Mouse (Mus musculus) cerebral cortex, adult 2 months (tissue): ENCODE data around the gene Zfp219.

Experiments used
- WGBS: fragments of 180-500 bp; shearing (Covaris S2); methylation state at CpG from one replicate; pipeline ENCODE4 v1.1.7; 2018; 5-methylcytosine and 5-hydroxymethylcytosine counted together

Gene Zfp219

DNA sequence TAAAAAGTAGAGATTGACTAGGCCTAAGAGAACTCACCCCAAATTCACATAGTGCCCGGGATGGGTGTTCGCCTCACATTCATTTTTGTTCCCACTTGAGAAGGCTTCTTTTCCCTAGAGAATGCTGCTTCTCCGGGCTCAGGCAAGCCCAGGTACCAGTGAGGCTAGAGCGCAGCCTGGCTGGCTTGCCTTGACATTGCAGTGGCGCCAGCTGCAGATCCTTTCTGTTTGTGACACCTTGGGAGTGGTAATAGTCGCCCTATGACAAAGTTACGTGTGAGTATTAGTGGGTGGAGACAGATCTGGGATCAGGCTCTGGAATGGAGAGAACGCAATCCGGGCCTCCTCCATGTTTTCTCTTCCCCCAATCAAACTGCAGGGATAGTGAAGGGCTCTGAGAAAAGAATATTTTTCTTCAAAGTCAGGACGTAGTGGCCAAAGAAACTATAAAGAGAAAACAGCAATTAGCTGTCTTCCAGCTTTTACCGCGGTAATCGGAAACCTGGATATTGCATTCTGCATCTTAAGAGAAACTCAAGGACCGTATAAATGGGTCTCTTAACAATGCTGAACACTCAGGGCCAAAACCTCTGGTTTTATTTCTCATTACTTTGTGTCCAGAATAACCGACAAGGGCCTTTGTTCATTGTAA lies at the start of gene Zfp219:
Gene Zfp219 (minus strand): TSS at position 248 of the 652 bp plus-strand sequence.
- 7% methylated on average over 15 of the region's 15 CpGs for WGBS

DNA sequence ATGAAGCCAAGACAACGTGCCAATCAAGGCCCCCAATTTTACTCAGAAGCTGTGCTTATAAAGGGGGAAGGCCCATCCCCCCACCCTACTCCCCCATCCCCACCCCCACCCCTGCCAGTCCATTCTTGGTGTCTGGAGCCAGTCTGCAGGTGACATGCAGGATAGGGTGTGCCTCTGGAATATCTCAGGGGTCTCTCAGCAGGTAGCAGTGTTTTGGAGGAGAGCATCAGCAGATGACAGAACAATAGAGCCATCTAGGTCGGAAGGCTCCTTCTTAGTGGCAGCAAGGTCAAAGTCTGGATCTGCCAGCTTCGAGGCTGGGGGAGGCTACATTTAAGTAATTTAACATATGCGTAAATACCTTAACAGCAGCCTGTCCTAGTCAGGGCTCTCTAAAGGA lies 45.6 kb upstream of the Zfp219 start:
- 66% methylated on average over 4 of the region's 4 CpGs for WGBS

DNA sequence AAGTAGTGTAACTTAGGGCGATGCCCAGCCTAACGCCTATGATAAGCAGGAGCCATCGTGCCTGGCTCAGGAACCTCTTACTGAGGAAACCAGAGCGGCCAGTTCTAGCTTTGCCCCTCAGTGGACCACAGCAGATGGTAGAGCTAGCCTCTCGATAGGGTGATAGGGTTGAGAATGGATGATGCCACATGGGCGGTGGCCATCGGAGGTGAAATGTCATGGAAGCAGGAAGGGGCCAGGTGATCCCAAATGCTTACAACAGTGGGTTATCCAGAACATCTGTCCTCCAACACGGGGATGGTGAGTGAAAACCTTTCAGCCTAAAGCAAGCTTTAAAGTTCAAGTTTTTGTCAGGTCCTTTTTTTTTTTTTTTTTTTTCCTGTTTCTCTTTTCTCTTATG lies 41.3 kb upstream of the Zfp219 start:
- 90% methylated on average over 8 of the region's 8 CpGs for WGBS

DNA sequence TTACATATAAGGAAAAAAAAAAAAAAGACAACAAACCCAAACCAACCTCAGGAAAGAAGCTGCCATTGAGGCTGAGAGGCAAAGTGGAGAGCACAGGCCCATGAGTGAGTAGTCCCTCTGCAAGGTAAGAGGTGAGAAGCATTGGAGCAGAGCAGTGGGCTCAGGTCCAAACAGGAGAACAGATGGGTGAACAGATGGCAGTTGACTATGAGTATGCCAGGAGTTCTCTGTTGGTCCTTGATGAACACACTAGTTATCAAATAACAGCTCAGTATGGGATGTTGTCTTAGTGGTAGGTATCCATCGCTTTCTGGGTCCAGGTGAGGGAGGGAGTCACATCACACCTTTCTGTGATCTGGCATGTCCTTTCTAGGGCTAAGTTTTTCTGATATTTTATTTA lies 40.3 kb upstream of the Zfp219 start:
- 81% methylated on average over 1 of the region's 1 CpGs for WGBS

DNA sequence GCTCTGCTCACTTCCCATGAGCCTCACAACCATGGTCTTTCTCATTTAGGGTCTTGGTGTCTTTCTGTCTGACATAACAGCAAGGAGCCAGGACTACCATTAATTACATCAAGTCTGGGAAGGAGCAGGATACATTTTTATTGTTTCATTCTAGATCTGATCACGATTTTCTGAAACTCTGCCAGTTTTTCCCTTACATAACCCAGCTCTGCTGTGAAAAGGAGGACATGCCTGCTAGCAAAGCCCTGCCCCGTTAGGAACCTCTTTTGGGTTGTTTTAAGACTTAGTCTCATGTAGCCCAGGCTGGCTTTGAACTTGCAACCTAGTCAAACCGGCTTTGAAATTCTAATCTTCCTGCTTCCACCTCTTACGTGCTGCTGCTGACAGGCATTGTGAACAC lies 39.4 kb upstream of the Zfp219 start:
- WGBS, result 52% methylated on average over 4 of the region's 4 CpGs

DNA sequence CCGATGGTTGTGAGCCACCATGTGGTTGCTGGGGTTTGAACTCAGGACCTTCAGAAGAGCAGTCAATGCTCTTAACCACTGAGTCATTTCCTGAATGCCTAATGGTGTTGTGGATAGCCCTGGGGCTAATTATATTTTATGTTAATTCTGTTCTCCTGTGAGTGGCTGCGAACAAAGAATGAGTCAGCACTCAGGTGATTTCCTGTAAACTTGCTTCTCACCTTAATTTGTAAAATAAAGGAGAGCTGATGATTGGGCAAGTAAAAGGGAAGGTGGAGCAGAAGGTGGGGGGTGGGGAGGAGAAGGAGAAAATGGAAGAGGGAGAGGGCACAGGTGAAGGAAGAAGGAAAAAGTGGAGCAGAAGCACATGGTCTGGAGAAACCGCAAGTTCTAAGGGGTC lies 32.2 kb upstream of the Zfp219 start:
- 91% methylated on average over 3 of the region's 3 CpGs for WGBS

DNA sequence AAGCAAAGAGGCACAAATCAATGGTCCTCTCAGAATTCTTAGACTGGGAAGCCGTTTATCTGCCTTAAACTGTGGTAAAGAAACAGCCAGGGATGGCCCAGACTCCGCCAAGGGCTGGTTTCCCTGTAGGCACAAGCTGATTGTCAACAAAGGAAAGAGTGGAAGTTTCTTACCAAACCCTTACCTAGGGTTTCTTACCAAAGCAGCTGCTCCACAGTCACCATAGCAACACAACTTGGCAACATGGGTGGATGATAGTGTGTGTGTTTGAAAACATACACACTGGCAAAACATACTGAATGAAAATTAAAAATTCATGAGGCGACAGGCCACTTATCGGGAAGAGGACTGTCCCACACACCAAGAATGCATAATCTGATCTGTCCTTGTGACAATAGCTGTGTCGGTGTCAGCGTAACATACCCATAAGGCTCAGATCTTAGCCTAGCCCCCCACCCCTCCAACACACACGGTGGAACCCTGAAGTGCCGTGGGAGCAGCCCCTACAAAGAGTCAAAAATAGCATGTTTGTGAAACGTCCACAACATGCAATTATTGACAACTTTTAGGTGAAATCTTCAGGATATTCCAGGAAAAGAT lies 25.5 kb upstream of the Zfp219 start:
- WGBS, result 57% methylated on average over 9 of the region's 9 CpGs

DNA sequence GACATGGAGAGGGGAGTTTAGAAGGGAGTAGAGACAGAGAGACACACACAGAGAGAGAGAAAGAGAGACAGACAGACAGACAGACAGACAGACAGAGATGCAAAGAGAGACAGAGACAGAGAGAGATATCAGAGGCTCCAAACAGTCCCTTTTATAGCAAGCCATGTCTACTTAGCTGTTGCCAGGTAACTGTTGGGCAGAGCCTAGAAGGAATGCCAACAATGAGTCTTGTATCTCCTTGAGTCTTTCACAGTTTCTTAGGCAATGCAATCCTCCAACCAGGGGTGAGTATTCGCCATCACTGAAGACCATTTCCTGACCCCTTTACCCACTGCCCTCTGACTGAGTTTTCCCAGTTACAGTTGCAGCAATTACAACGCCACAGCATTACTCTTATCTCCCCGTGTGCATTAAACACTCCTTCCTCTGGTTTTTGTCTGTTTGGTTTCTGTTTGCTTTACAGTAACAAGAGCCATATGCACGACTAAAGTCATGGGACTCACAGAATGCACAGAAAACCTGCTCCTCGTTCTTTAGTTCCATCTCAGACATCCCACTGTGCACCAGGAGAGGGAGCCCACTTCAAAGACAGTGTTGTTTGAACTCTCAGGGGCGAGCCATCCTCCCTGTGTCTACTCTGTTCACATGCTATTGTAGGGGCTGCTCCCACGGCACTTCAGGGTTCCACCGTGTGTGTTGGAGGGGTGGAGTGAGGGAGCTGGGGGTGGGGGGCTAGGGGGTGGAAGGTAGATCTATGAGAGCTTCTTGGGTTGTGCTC lies 24.6 kb upstream of the Zfp219 start:
- WGBS, result 13% methylated on average over 8 of the region's 8 CpGs

DNA sequence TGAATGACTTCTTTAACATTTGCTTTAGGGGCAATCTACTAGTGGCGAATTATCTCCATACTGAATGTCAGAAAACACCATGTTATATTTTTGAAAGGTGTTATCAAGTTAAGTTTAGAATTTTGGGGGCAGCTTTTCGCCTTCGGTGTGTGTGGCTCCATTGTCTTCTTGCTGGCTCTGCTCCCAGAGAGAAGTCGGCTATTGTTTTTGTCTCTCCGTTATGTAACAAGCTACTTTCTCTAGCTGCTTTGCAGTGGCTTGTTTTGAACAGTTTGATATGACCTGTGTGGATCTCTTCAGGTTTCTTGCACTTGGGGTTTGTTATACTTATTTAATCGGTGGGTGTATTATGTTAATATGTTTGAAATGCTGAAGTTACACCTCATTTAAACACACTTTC lies 22.9 kb upstream of the Zfp219 start:
- WGBS, result 35% methylated on average over 6 of the region's 6 CpGs

DNA sequence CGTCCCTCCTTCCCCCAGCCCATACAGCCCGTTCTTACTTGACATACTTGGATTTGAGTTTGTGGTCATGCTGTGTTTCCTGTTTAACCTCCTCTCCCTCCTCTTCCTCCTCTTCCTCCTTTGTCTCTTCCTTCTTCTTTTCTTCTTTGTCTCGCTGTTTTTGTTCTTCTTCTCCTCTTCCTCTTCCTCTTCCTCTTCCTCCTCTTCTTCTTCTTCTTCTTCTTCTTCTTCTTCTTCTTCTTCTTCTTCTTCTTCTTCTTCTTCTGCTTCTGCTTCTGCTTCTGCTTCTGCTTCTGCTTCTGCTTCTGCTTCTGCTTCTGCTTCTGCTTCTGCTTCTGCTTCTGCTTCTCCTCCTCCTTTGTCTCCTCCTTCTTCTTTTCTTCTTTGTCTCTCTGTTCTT lies 21.8 kb upstream of the Zfp219 start, which contains the start of gene Olfr221:
Gene Olfr221 (minus strand): TSS at position 101 of the 400 bp plus-strand sequence.
- WGBS, result 61% methylated on average over 3 of the region's 3 CpGs

DNA sequence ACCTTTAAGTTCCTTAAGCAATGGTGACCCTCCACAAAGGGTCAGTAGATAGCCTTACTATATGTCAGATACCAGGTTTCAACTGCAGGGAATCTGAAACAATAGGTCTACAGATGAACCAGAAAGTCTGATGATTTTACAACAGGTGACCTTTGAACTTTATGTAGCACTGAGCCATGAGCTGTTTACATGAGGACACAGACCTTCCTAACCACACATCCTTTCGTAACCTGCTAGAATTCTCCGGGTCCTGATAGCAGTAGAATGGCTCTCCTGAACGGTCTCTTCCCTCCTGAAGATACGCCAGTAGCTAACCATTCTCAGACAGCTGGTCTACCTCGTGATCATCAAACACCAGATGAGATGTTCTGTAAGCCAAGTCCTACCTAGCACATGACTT lies 18.8 kb upstream of the Zfp219 start:
- 92% methylated on average over 5 of the region's 5 CpGs for WGBS

DNA sequence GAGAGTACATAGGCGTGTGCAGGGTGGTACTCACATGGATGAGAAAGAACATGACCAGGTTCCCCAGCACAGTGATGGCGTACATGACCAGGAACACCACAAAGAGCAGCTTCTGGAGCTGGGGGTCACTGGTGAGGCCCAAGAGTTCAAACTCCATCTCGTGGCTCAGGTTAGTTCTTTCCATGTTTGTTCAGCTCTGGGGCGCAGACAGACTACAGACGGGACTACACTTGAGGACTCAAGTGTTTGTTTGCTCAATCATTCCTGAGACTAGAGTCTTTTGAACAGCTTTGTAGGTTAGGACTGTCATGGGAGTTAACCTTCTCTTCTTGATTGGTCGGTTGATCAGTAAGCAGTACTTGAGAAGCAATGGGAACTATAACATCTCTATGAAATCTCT lies 15.4 kb upstream of the Zfp219 start:
- 95% methylated on average over 6 of the region's 6 CpGs for WGBS

DNA sequence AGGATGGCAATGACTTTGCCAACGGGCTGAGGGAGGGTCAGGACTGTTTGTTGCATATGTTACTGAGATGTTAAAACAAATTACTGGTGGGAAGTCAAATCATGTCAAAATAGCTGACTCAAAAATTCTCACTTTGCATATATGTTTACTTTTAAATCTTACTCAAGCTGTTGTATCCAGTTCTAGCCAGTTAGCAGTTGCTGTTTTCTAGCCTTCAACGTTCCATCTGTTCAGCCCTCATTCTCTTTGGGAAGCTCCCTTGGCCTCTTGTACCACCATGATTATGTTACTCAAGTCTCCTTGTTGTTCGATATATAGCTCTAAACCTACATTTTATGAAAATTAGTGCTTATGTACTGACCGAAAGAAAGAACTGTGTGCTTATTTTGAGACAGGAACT lies 5.8 kb upstream of the Zfp219 start:
- 64% methylated on average over 4 of the region's 4 CpGs for WGBS

DNA sequence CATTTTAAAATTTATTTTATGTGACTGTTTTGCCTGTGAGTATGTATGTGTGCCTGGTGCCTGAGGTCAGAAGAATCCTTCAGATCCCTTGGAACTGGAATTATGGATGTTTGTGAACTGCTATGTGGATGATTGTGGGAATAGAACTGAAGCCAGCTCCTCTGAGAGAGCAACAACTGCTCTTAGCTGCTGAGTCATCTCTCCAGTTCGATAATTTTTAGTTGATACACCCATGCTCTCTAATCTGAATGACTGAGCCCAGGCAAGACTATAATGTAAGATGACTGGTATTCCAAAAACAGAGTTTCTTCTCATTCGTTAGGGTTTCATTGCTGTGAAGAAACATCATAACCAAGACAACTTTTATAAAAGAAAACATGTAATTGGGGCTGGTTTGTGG lies 3.6 kb upstream of the Zfp219 start:
- WGBS, result 47% methylated on average over 2 of the region's 2 CpGs

DNA sequence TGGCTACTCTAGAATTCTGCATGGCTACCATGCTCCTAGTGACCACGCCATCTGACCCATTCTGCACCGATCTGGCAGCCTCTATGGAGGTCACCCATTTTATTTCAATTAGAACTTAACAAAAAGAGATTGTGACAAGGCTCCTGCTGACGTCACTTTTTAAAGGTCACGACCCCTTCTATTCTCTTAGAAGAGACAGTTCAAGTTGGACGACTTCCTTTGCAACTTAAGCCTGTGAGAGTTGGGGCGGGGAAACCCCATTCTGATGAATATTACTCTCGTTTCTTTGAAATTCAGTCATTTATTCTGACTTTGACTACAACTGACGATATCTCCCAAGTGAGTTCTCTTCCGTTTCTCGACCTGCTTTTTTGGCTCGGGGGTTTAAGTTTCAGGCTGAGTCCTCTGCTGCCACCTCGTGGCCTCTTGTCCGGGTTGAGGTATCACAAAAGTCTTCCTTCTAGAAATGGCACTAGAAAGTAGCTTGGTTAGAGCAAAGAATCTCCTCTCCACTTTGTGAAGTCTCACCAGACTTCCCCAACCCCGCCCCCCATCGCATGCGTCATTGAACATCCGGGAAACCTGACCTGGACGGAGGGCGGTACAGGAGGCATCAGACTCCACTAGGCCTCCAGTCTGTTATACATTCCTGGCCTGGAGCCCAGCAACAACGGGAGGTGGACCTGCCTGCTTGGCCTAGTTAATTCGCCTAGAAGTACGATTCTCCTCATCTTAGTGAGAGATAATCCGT lies 2.4 kb upstream of the Zfp219 start:
- WGBS, result 4% methylated on average over 23 of the region's 23 CpGs

DNA sequence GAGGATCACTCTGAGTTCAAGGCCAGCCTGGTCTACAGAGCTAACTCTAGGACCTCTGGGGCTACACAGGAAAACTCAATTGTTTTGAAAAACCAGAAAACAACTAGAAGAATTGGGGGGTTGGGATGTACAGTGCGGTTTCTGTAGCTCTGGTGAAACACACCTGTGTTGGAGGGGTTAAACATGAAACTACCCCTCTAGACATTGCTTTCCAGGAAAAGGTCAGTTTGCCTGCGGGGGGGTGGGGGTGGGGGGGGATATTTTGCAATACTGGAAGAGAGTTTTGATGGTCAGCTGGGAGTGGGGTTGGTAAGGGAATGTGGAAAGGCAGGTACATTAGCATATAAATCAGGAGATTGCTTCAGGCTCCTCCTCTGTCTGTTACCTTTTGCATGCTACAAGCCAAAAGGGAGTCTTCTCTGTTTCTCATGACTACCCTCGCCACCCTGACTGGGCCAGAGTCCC lies 1.7 kb upstream of the Zfp219 start:
- 66% methylated on average over 3 of the region's 3 CpGs for WGBS

DNA sequence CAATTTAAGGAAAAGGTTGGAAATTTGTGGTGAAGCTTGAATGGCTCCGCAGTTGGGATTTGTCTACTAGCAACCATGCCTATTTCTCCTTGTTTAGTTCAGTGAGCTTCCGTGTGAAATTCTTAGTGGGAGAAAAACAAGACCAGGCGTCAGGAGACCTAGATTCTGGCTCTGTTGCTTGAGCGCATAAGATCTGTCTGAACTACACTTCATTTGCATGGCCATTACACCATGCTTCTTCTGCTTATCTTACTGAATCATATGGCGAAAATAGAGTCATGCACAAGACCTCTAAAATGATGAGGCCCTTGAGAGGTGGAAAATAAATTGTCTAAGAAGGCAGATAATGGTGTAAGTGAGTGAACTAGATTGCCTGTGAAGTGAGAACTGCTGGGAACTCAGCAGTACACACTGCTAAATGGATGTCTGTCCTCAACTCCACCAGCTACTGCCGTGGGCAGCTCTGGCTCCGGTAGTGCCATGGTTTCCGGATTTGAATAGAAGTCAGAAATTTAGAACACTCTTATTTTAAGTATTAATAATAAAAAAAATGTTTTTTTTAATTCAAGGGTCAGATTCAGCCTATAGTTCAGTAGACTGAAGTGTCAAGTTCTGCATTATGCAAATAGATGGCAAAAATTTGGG lies 1.2 kb upstream of the Zfp219 start:
- 71% methylated on average over 8 of the region's 8 CpGs for WGBS

DNA sequence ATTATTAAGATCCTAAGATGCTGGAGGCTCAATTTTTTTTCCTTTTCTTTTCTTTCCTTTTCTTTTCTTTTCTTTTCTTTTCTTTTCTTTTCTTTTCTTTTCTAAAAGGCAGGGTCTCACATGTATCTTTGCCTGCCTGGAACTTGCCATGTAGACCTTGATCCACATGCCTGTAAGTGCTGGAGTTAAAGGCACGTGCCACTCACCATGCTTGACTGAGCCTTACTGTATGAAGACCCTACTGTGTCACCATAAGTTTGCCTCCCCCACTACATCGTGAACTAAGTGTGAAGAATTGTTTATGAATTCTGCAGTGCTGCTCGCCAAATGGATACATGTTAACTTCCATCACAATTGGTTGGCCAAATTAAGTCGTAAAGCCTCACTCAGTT lies 601 bp upstream of the Zfp219 start:
- WGBS, result 67% methylated on average over 4 of the region's 4 CpGs

DNA sequence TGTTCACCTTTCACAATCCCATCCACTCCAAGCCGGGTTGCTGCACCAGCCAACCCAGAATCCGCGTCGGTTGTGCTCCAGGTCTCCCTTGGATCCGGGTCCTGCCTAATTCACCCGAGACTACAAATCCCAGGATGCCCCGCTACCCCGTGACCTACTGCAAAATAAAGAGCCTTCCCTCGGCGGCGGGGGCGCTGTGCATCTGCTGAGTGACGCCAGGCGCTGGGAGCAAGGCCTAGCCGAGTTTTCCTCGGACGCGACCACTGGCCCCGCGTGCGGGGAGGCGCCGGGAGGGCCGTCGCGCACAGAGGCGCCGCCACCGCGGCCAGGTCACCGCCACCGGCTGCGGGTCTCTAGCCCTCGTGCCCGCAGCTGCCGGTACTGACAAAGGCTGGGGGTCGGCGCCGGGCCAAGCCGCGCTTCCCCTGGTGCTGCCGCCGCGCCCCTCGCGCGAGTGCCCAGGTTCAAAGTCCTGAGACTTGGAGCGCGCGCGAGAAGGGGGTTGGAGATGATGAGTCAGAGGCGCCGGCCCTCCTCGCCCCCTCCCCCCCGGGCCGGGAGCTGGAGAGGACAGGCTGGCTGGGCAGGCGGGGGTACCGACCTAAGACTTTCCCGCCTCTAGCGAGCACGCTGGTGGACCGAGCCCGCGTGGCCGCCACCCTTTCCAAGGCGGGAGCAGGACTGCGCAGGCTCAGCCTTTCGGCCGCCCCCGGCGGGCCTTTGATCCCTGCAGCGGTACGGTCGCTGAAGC lies 768 bp downstream of the Zfp219 start:
- WGBS, result under 1% methylated on average over 74 of the region's 74 CpGs

DNA sequence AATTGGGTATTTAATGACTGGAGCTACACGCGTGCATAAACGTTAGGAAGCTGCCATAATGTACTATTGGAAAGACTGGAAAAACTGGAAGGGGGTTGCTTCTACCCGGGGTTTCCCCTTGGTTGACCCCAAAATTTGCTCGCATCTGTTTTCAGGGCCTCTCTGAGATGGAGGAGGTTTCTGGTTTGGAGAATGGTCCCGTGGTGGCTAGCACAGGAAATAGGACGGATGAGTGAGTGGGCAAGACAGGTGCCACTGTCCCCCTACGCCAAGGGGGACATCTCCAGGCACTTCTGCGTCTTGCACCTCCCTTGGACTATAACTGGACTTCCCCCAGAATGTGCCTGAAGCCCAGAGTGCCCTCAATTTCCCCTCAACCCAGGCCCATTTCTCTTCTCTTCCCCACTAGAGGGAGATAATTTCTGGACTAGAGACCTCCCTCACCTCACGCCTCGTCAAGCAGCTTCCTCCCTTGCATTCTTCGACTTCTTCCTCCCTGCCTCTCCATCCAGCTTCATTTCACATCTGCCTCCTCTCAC lies 1.4 kb downstream of the Zfp219 start:
- WGBS, result 10% methylated on average over 12 of the region's 12 CpGs
